Mouse (Mus musculus) kidney, embryonic 14.5 days (tissue): ENCODE data around the gene Kif9. TPM values are rescaled to one million over a fixed set of nuclear protein-coding genes. Genes with fewer than 3 reads are reported as not detected.

Source experiments
- ATAC-seq: fragments of 200-750 bp; cut with Nextera tagmentation; 2 replicates; pipeline ENCODE4 v1.8.0; 2017; ENCODE audit warnings: moderate number of reproducible peaks, mild to moderate bottlenecking, moderate TSS enrichment, moderate library complexity; ENCODE audit not compliant: low FRiP score, low TSS enrichment
- H3K27ac ChIP-seq: fragments of 300-500 bp; sonication (generic); 2 replicates; pipeline ENCODE4 v1.5.1; 2014; ENCODE audit warnings: low read depth, mild to moderate bottlenecking, low read length, moderate library complexity, mixed read lengths
- H3K27me3 ChIP-seq: fragments of 300-500 bp; sonication (generic); 2 replicates; pipeline ENCODE4 v1.6.1; 2014; ENCODE audit warnings: mild to moderate bottlenecking, low read length; ENCODE audit not compliant: control insufficient read depth, insufficient read depth
- H3K36me3 ChIP-seq: fragments of 300-500 bp; sonication (generic); 2 replicates; pipeline ENCODE4 v1.6.1; 2014; ENCODE audit warnings: low read length, mixed read lengths; ENCODE audit not compliant: control insufficient read depth, insufficient read depth
- H3K4me1 ChIP-seq: fragments of 300-500 bp; sonication (generic); 2 replicates; pipeline ENCODE4 v1.6.1; 2014; ENCODE audit warnings: low read length, mixed read lengths; ENCODE audit not compliant: control insufficient read depth, insufficient read depth
- H3K4me2 ChIP-seq: fragments of 300-500 bp; sonication (generic); replicated peaks from 2 replicates; pipeline ENCODE4 v1.6.1; 2014; ENCODE audit warnings: low read depth, mild to moderate bottlenecking, low read length
- H3K4me3 ChIP-seq: fragments of 300-500 bp; sonication (generic); 2 replicates; pipeline ENCODE4 v1.5.1; 2014; ENCODE audit warnings: mild to moderate bottlenecking, low read length
- H3K9ac ChIP-seq: fragments of 300-500 bp; sonication (generic); 2 replicates; pipeline ENCODE4 v1.6.1; 2014; ENCODE audit warnings: low read depth, mild to moderate bottlenecking, low read length, moderate library complexity
- H3K9me3 ChIP-seq: fragments of 300-500 bp; sonication (generic); 2 replicates; pipeline ENCODE4 v1.6.1; 2016; ENCODE audit warnings: low read length; ENCODE audit not compliant: control insufficient read depth
- WGBS: fragments of 180-500 bp; shearing (Covaris S2); extraction: QIAGEN DNeasy Blood & Tissue Kit; methylation state at CpG from one replicate; pipeline ENCODE4 v1.1.7; 2014; 5-methylcytosine and 5-hydroxymethylcytosine counted together
- polyA plus RNA-seq: library from polyadenylated mRNA; unstranded; fragments of >200 nt; fragmentation: Nextera tagmentation; extraction: Ambion mirVana; gene quantifications from 2 replicates; pipeline ENCODE4 v1.2.1, GENCODE M21; 2014

Gene Kif9
- polyA plus RNA-seq, 1 experiment from 2014 or later, result 1.2 TPM

GRCm38 (mm10) chr9:110532538-110533291 is 56.0 kb downstream of the Kif9 start, which contains the start of gene Setd2:
Gene Setd2 (plus strand): TSS chr9:110532597.
- no peaks in the 10 kb centered on the region for H3K27me3 ChIP-seq
- WGBS, result under 1% methylated on average over 84 of the region's 109 CpGs
- ATAC-seq, result peak; percentile 58
- H3K4me3 ChIP-seq, result peak within 1 kb of the TSS; percentile 79
- peaks cover 14% of the 10 kb centered on the region for H3K4me1 ChIP-seq
- H3K9me3 ChIP-seq, result no peaks in the 10 kb centered on the region
- H3K27ac ChIP-seq, result peak within 1 kb of the TSS; percentile 98
- H3K36me3 ChIP-seq, result peaks cover 7% of the 10 kb centered on the region; the same call in 1 of the 2 replicates
- peak within 1 kb of the TSS; percentile 91 for H3K9ac ChIP-seq
- H3K4me2 ChIP-seq, result peak within 1 kb of the TSS; percentile 77

GRCm38 (mm10) chr9:110533645-110534044 is 56.9 kb downstream of the Kif9 start:
- Histone ChIP-seq H3K9me3 (no peaks in the 10 kb centered on the region), H3K27me3 (no peaks in the 10 kb centered on the region), H3K9ac (peak overlapping the region; percentile 91), H3K4me1 (peaks cover 14% of the 10 kb centered on the region), H3K4me2 (peak overlapping the region; percentile 77), H3K36me3 (peaks cover 7% of the 10 kb centered on the region; the same call in 1 of the 2 replicates), H3K4me3 (peak overlapping the region; percentile 79), H3K27ac (no peak overlapping the region; the same call in 1 of the 2 replicates)
- ATAC-seq, result no peak
- WGBS, result 27% methylated on average over 5 of the region's 5 CpGs

DNA sequence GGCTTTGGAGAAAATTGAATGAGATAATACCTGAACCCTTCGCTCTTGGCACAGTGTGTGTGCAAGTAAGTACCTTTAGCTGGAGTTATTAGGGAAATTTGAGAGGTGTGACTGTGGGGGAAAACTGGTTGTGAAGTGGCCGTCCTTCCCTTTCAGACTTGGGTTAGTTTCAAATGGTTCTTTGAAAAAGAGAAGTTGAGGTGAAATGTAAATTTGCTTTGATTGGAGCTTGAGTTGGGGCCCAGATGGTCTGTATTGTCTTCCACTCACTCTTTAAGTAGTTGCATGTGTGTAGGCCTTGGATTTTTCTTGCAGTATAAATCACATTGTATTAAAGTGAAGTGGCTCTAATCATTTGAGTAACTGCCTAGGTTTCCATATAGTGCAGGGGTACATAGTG is 58.4 kb downstream of the Kif9 start:
- no peaks in the 10 kb centered on the region for H3K9me3 ChIP-seq
- no peak overlapping the region for H3K27ac ChIP-seq
- no peak overlapping the region for H3K4me2 ChIP-seq
- no peaks in the 10 kb centered on the region for H3K27me3 ChIP-seq
- H3K9ac ChIP-seq, result no peak overlapping the region; the same call in 1 of the 2 replicates
- 75% methylated on average over 2 of the region's 2 CpGs for WGBS
- peaks cover 7% of the 10 kb centered on the region; the same call in 1 of the 2 replicates for H3K36me3 ChIP-seq
- ATAC-seq, result no peak
- peaks cover 14% of the 10 kb centered on the region for H3K4me1 ChIP-seq
- no peak overlapping the region for H3K4me3 ChIP-seq

- H3K36me3 ChIP-seq, result peaks cover 7% of the 10 kb centered on the region; the same call in 1 of the 2 replicates
- no peak overlapping the region for H3K4me2 ChIP-seq
- H3K4me1 ChIP-seq, result peaks cover 9% of the 10 kb centered on the region
- ATAC-seq, result no peak
- H3K27me3 ChIP-seq, result no peaks in the 10 kb centered on the region
- H3K9me3 ChIP-seq, result no peaks in the 10 kb centered on the region
- WGBS, result 91% methylated on average over 2 of the region's 2 CpGs
- H3K4me3 ChIP-seq, result no peak overlapping the region
- no peak overlapping the region for H3K9ac ChIP-seq
- H3K27ac ChIP-seq, result no peak overlapping the region
These were observed 59.9 kb downstream of the Kif9 start for GRCm38 (mm10) chr9:110536636-110537035.

DNA sequence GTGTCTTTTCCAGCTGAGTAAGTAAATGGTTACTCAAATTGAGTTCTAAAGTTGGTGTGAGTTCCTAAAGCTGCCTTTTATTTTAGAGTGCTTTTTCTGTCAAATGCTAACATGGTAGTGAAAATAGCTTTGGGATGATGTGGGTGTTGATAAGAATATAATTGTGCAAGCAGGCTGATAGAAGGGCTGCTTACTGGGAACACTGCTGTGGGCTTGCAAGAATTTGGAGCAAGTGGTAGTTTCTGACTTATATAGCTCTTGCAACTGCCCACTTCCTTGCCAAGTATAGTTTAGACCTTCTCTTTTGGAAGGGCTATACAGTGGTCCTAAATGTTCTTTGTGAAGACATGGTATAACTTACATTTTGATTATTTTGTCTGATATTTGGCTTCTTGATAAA is 61.8 kb downstream of the Kif9 start:
- no peak overlapping the region for H3K4me2 ChIP-seq

DNA sequence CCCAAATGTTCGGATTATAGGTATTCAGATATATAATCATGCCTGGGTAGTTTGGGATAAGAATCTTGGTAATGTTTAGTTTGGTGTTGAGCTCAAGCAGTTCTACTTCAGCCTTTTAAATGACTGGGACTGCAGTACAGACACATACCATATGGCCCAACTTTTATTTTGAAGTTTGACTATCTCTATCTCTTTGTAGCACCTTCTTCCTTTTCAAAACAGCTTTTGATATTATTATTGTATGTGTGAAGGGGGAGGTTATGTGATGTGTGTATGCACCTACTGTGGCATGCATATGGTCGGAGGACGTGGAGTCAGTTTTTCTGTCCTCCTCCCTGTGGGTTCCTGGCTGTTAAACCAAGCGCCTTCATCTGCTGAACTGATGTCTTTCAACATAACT is 65.2 kb downstream of the Kif9 start:
- no peak overlapping the region for H3K4me2 ChIP-seq
- no peak for ATAC-seq
- no peaks in the 10 kb centered on the region for H3K4me1 ChIP-seq
- H3K9ac ChIP-seq, result no peak overlapping the region
- no peak overlapping the region for H3K4me3 ChIP-seq
- no peaks in the 10 kb centered on the region for H3K27me3 ChIP-seq
- 86% methylated on average over 4 of the region's 4 CpGs for WGBS
- H3K27ac ChIP-seq, result no peak overlapping the region
- peaks cover 3% of the 10 kb centered on the region; the same call in 1 of the 2 replicates for H3K36me3 ChIP-seq
- H3K9me3 ChIP-seq, result no peaks in the 10 kb centered on the region

More for the DNA sequence above, 61.8 kb downstream of the Kif9 start:
- Histone ChIP-seq H3K27ac (no peak overlapping the region), H3K27me3 (no peaks in the 10 kb centered on the region), H3K9ac (no peak overlapping the region), H3K4me1 (peaks cover 9% of the 10 kb centered on the region), H3K36me3 (peaks cover 7% of the 10 kb centered on the region; the same call in 1 of the 2 replicates), H3K4me3 (no peak overlapping the region), H3K9me3 (no peaks in the 10 kb centered on the region)
- no peak for ATAC-seq

GRCm38 (mm10) chr9:110548261-110548660 is 71.5 kb downstream of the Kif9 start:
- Histone ChIP-seq H3K4me2 (no peak overlapping the region), H3K27me3 (no peaks in the 10 kb centered on the region), H3K4me1 (no peaks in the 10 kb centered on the region), H3K4me3 (no peak overlapping the region), H3K9ac (no peak overlapping the region), H3K27ac (no peak overlapping the region), H3K36me3 (peaks cover 59% of the 10 kb centered on the region), H3K9me3 (no peaks in the 10 kb centered on the region)
- no peak for ATAC-seq
- 97% methylated on average over 19 of the region's 19 CpGs for WGBS

GRCm38 (mm10) chr9:110568309-110568708 is 91.6 kb downstream of the Kif9 start:
- Histone ChIP-seq H3K36me3 (peaks cover 79% of the 10 kb centered on the region), H3K27ac (no peak overlapping the region)

More at GRCm38 (mm10) chr9:110568309-110568708, 91.6 kb downstream of the Kif9 start:
- Histone ChIP-seq H3K9me3 (no peaks in the 10 kb centered on the region), H3K9ac (no peak overlapping the region), H3K4me2 (no peak overlapping the region), H3K4me1 (no peaks in the 10 kb centered on the region), H3K4me3 (no peak overlapping the region), H3K27me3 (no peaks in the 10 kb centered on the region)
- ATAC-seq, result no peak
